Mouse (Mus musculus): ENCODE results near the gene Ilk. TPM values are rescaled to one million over a fixed set of nuclear protein-coding genes. Genes with fewer than 3 reads are reported as not detected.
A peak's percentile ranks its signal among the peaks of the same experiment; 100 is the strongest.

Ilk gene
- polyA plus RNA-seq (2014; fragmentation: Nextera tagmentation; extraction: Ambion mirVana): 401 and 404 TPM in 2 replicates

GRCm38 (mm10) chr7:105736264-105736901 lies at the start of gene Ilk:
TSS of gene Ilk (plus strand) at chr7:105736592.
- peaks cover 7 to 29% of the 10 kb centered on the region in 2 experiments for H3K4me1 ChIP-seq (ENCODE audit: control insufficient read depth in 2 of 2, insufficient read depth in 2 of 2, low read length in 2 of 2)
- ATAC-seq (ENCODE audit: insufficient number of reproducible peaks, insufficient read depth, low FRiP score, low read depth): peak; percentile 99
- H3K27ac ChIP-seq (replicated peaks in 1 of 2; ENCODE audit: control insufficient read depth in 1 of 2, insufficient read depth in 1 of 2, low read depth in 2 of 2, low read length in 2 of 2): peak within 1 kb of the TSS; percentile 88 to 97
- H3K9ac ChIP-seq (ENCODE audit: low read length): peak within 1 kb of the TSS; percentile 98
- peak within 1 kb of the TSS; percentile 91 to 98 for H3K4me3 ChIP-seq (ENCODE audit: control insufficient read depth in 1 of 2, insufficient read depth in 1 of 2, low read depth in 1 of 2, low read length in 2 of 2)
- peak within 1 kb of the TSS; percentile 94 for H3K4me2 ChIP-seq (ENCODE audit: low read length)
- WGBS: under 1% methylated on average over 56 of the region's 62 CpGs
- H3K27me3 ChIP-seq (ENCODE audit: control insufficient read depth, insufficient read depth, low read length): no peaks in the 10 kb centered on the region
- H3K9me3 ChIP-seq (ENCODE audit: control insufficient read depth, low read length): no peaks in the 10 kb centered on the region
- H3K36me3 ChIP-seq (ENCODE audit: control insufficient read depth, insufficient read depth, low read length): peaks cover 57% of the 10 kb centered on the region

- 68% methylated on average over 1 of the region's 1 CpGs for WGBS
- ATAC-seq (ENCODE audit: insufficient number of reproducible peaks, insufficient read depth, low FRiP score, low read depth): no peak
- Histone ChIP-seq H3K4me1 (ENCODE audit: control insufficient read depth in 2 of 2, insufficient read depth in 2 of 2, low read length in 2 of 2) (no peaks in the 10 kb centered on the region), H3K4me2 (ENCODE audit: low read length) (no peak overlapping the region), H3K36me3 (ENCODE audit: control insufficient read depth, insufficient read depth, low read length) (no peaks in the 10 kb centered on the region), H3K27ac (replicated peaks in 1 of 2; ENCODE audit: control insufficient read depth in 1 of 2, insufficient read depth in 1 of 2, low read depth in 2 of 2, low read length in 2 of 2) (no peak overlapping the region), H3K27me3 (ENCODE audit: control insufficient read depth, insufficient read depth, low read length) (no peaks in the 10 kb centered on the region), H3K4me3 (ENCODE audit: control insufficient read depth in 1 of 2, insufficient read depth in 1 of 2, low read depth in 1 of 2, low read length in 2 of 2) (no peak overlapping the region), H3K9me3 (ENCODE audit: control insufficient read depth, low read length) (no peaks in the 10 kb centered on the region), H3K9ac (ENCODE audit: low read length) (no peak overlapping the region)
Observed at GRCm38 (mm10) chr7:105690875-105691274, 45.5 kb upstream of the Ilk start.

GRCm38 (mm10) chr7:105703184-105703583 lies 33.2 kb upstream of the Ilk start:
- no peak for ATAC-seq (ENCODE audit: insufficient number of reproducible peaks, insufficient read depth, low FRiP score, low read depth)
- WGBS: 76% methylated on average over 16 of the region's 16 CpGs
- Histone ChIP-seq H3K9ac (ENCODE audit: low read length) (no peak overlapping the region), H3K4me1 (ENCODE audit: control insufficient read depth in 2 of 2, insufficient read depth in 2 of 2, low read length in 2 of 2) (no peaks in the 10 kb centered on the region), H3K27me3 (ENCODE audit: control insufficient read depth, insufficient read depth, low read length) (no peaks in the 10 kb centered on the region), H3K27ac (replicated peaks in 1 of 2; ENCODE audit: control insufficient read depth in 1 of 2, insufficient read depth in 1 of 2, low read depth in 2 of 2, low read length in 2 of 2) (no peak overlapping the region), H3K9me3 (ENCODE audit: control insufficient read depth, low read length) (no peaks in the 10 kb centered on the region), H3K4me2 (ENCODE audit: low read length) (no peak overlapping the region), H3K4me3 (ENCODE audit: control insufficient read depth in 1 of 2, insufficient read depth in 1 of 2, low read depth in 1 of 2, low read length in 2 of 2) (no peak overlapping the region), H3K36me3 (ENCODE audit: control insufficient read depth, insufficient read depth, low read length) (no peaks in the 10 kb centered on the region)

DNA sequence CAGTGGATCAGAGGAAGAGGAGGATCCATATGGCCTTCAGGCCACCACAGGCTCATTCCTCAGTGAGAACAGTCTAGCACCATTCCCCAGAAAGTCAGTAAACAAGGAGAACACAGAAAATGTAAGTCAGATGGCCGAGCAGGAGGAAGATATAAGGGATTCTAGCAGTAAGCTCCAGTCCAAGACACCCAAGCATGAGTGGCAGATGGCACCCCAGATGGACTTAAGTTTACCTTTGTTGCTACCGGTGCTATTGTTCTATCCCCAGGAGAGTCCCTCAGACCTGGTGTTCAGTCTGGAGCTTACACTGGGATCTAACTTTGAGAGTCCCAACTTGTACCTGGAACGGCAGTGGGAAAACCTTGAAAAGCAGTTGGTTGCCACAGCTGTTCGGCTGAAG lies 32.6 kb upstream of the Ilk start:
- Histone ChIP-seq H3K27me3 (ENCODE audit: control insufficient read depth, insufficient read depth, low read length) (no peaks in the 10 kb centered on the region), H3K9ac (ENCODE audit: low read length) (no peak overlapping the region), H3K4me1 (ENCODE audit: control insufficient read depth in 2 of 2, insufficient read depth in 2 of 2, low read length in 2 of 2) (no peaks in the 10 kb centered on the region), H3K4me2 (ENCODE audit: low read length) (no peak overlapping the region), H3K36me3 (ENCODE audit: control insufficient read depth, insufficient read depth, low read length) (no peaks in the 10 kb centered on the region), H3K27ac (replicated peaks in 1 of 2; ENCODE audit: control insufficient read depth in 1 of 2, insufficient read depth in 1 of 2, low read depth in 2 of 2, low read length in 2 of 2) (no peak overlapping the region), H3K9me3 (ENCODE audit: control insufficient read depth, low read length) (no peaks in the 10 kb centered on the region), H3K4me3 (ENCODE audit: control insufficient read depth in 1 of 2, insufficient read depth in 1 of 2, low read depth in 1 of 2, low read length in 2 of 2) (no peak overlapping the region)
- 83% methylated on average over 4 of the region's 4 CpGs for WGBS
- ATAC-seq (ENCODE audit: insufficient number of reproducible peaks, insufficient read depth, low FRiP score, low read depth): no peak

- no peak overlapping the region for H3K4me3 ChIP-seq (ENCODE audit: control insufficient read depth in 1 of 2, insufficient read depth in 1 of 2, low read depth in 1 of 2, low read length in 2 of 2)
- no peaks in the 10 kb centered on the region for H3K4me1 ChIP-seq (ENCODE audit: control insufficient read depth in 2 of 2, insufficient read depth in 2 of 2, low read length in 2 of 2)
- no peak overlapping the region for H3K4me2 ChIP-seq (ENCODE audit: low read length)
- H3K27me3 ChIP-seq (ENCODE audit: control insufficient read depth, insufficient read depth, low read length): no peaks in the 10 kb centered on the region
- WGBS: 74% methylated on average over 5 of the region's 5 CpGs
- no peak overlapping the region for H3K27ac ChIP-seq (replicated peaks in 1 of 2; ENCODE audit: control insufficient read depth in 1 of 2, insufficient read depth in 1 of 2, low read depth in 2 of 2, low read length in 2 of 2)
- no peak overlapping the region for H3K9ac ChIP-seq (ENCODE audit: low read length)
- no peaks in the 10 kb centered on the region for H3K36me3 ChIP-seq (ENCODE audit: control insufficient read depth, insufficient read depth, low read length)
- ATAC-seq (ENCODE audit: insufficient number of reproducible peaks, insufficient read depth, low FRiP score, low read depth): no peak
- H3K9me3 ChIP-seq (ENCODE audit: control insufficient read depth, low read length): no peaks in the 10 kb centered on the region
Observed at GRCm38 (mm10) chr7:105708733-105709132, 27.7 kb upstream of the Ilk start.

DNA sequence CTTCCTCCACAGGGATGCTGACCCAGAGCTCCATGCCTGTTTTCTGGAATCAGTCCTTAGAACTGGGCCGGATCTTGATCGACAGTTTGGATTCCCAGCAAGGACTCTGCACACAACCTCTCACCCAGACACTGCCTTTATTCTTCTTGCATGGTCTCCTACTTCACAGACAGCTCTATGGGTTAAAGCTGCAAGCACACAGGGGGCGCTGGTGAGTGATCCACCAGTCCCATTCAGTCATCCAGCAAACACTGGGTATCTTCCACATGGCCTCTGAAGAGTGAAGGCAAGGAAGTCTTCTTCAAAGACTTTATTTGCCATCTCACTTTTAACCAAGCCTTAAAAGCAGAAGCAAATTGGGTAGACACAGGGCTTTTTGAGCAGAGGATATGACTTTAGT lies 21.0 kb upstream of the Ilk start:
- Histone ChIP-seq H3K4me2 (ENCODE audit: low read length) (no peak overlapping the region), H3K9me3 (ENCODE audit: control insufficient read depth, low read length) (no peaks in the 10 kb centered on the region), H3K4me3 (ENCODE audit: control insufficient read depth in 1 of 2, insufficient read depth in 1 of 2, low read depth in 1 of 2, low read length in 2 of 2) (no peak overlapping the region), H3K4me1 (ENCODE audit: control insufficient read depth in 2 of 2, insufficient read depth in 2 of 2, low read length in 2 of 2) (no peaks in the 10 kb centered on the region), H3K27ac (replicated peaks in 1 of 2; ENCODE audit: control insufficient read depth in 1 of 2, insufficient read depth in 1 of 2, low read depth in 2 of 2, low read length in 2 of 2) (no peak overlapping the region), H3K27me3 (ENCODE audit: control insufficient read depth, insufficient read depth, low read length) (no peaks in the 10 kb centered on the region), H3K9ac (ENCODE audit: low read length) (no peak overlapping the region), H3K36me3 (ENCODE audit: control insufficient read depth, insufficient read depth, low read length) (no peaks in the 10 kb centered on the region)
- no peak for ATAC-seq (ENCODE audit: insufficient number of reproducible peaks, insufficient read depth, low FRiP score, low read depth)
- WGBS: 61% methylated on average over 3 of the region's 3 CpGs

- Histone ChIP-seq H3K4me1 (ENCODE audit: control insufficient read depth in 2 of 2, insufficient read depth in 2 of 2, low read length in 2 of 2) (no peaks in the 10 kb centered on the region), H3K4me3 (ENCODE audit: control insufficient read depth in 1 of 2, insufficient read depth in 1 of 2, low read depth in 1 of 2, low read length in 2 of 2) (no peak overlapping the region), H3K4me2 (ENCODE audit: low read length) (no peak overlapping the region), H3K27me3 (ENCODE audit: control insufficient read depth, insufficient read depth, low read length) (no peaks in the 10 kb centered on the region), H3K9me3 (ENCODE audit: control insufficient read depth, low read length) (no peaks in the 10 kb centered on the region), H3K36me3 (ENCODE audit: control insufficient read depth, insufficient read depth, low read length) (no peaks in the 10 kb centered on the region), H3K9ac (ENCODE audit: low read length) (no peak overlapping the region), H3K27ac (replicated peaks in 1 of 2; ENCODE audit: control insufficient read depth in 1 of 2, insufficient read depth in 1 of 2, low read depth in 2 of 2, low read length in 2 of 2) (no peak overlapping the region)
- ATAC-seq (ENCODE audit: insufficient number of reproducible peaks, insufficient read depth, low FRiP score, low read depth): no peak
- 63% methylated on average over 2 of the region's 2 CpGs for WGBS
Observed at GRCm38 (mm10) chr7:105721916-105722315, 14.5 kb upstream of the Ilk start.
